Mouse (Mus musculus) Patski (cell line): ENCODE data around the gene Vmn1r232. TPM values are rescaled to one million over a fixed set of nuclear protein-coding genes. Genes with fewer than 3 reads are reported as not detected.

Experiments used
- ATAC-seq: fragments of 100-300 bp; one replicate; pipeline ENCODE4 v1.8.0; 2021
- CTCF ChIA-PET: fragments of 350-600 bp; sonication (Branson Sonifier 250); formaldehyde crosslinking; loops from one replicate; lab custom pipeline; 2022; ENCODE audit warnings: inconsistent platforms; lab: Charles Lee
- POLR2A ChIA-PET: fragments of 350-600 bp; sonication (Branson Sonifier 250); formaldehyde crosslinking; loops from one replicate; lab custom pipeline; 2022; ENCODE audit warnings: antibody characterized with exemption, inconsistent platforms; lab: Charles Lee
- DNase-seq: peaks from one replicate; pipeline ENCODE4 v3.0.0-alpha.2; 2011; ENCODE audit warnings: low read depth, low spot score
- H3K27me3 ChIP-seq: fragments of 371-371 bp; one replicate; pipeline ENCODE4 v1.5.1; 2021
- CTCF ChIP-seq: fragments of 100-300 bp; IDR thresholded peaks from one replicate; pipeline ENCODE4 v1.5.1; 2021
- in situ Hi-C: fragments of 300-500 bp; cut with MboI; formaldehyde crosslinking; loops from 3 replicates; pipeline ENCODE4 v1.11.1; 2018; ENCODE audit warnings: low pct_unique_long_range_greater_than_20kb, mixed read lengths
- polyA plus RNA-seq: library from polyadenylated mRNA; unstranded; gene quantifications from one replicate; pipeline ENCODE4 v1.2.3, GENCODE M21; 2021

The Vmn1r232 gene
- not detected for polyA plus RNA-seq

DNA sequence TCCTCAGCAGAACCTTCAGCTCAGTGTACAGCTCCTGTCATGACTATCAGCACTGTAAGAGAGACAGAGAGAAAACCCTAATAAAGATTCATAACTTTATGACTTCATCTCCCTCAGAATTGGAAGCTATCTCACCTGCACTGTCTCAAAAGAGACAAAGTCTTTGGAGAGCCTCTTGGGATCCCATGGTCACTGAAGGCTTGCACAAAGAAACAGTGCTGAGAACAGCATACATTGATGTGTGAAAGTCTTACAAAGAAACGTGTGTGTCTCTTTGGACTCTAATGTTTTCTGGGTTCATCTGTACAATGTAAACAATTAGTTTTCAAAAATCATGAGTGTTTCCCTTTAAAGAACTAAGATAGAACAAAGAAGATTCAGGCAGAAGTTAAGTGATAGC lies at the start of gene Vmn1r232:
TSS of gene Vmn1r232 (minus strand) at position 101 of the 400 bp plus-strand sequence.
- H3K27me3 ChIP-seq = peaks cover 23% of the 10 kb centered on the region
- CTCF ChIA-PET = no interaction called here
- ATAC-seq = no peak
- in situ Hi-C loops = no loop called here
- POLR2A ChIA-PET = no interaction called here
- no peak for TF ChIP-seq CTCF
- no peak for DNase-seq

DNA sequence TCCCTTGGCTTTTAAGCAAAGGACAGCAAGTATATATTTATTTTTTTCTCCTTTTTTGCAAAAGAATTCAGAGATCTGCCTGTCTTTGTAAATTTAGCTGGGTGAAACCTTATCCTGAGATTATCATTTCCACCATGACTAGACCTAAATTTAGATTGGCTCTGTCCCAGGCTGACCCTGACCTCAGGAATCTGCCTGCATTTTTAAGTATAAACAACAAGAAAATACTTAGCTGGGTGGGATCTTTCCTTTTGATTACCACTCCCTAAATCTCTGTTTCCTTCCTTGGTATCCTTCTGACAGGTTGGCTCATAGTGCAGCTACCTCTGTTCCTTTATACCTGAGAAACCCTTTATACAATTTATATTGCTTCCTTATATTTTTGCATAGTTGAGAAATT lies 47.2 kb upstream of the Vmn1r232 start:
- CTCF ChIA-PET = no interaction called here
- TF ChIP-seq CTCF = no peak
- DNase-seq (no peak), ATAC-seq (no peak)
- H3K27me3 ChIP-seq = no peaks in the 10 kb centered on the region
- POLR2A ChIA-PET = interaction anchor here (0.9 kb wide), 1 partner anchor 10 kb away, joined by 3 read pairs; no protein-coding TSS in a partner anchor
- in situ Hi-C loops = no loop called here

DNA sequence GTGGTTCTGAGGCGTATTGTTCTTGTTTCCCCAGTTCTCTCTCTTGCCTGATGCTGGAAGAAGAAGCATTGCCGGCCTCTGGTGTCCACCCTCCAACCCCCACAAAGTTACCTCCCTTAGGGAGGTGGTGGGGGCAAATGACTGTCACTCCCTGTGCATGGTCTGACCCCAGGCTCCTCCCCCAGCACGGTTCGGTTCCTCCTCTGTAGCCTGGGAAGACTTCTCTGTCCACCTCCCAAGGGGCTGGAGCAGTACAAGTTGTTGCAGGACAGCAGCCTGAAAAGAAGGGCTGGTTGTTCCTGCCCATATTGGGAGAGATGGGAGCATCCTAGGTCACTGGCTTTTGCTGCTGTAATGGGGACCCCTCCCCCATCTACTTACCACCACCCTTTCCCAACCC lies 45.9 kb upstream of the Vmn1r232 start:
- DNase-seq (no peak), ATAC-seq (no peak)
- CTCF ChIA-PET = no interaction called here
- in situ Hi-C loops = no loop called here
- no peaks in the 10 kb centered on the region for H3K27me3 ChIP-seq
- TF ChIP-seq CTCF = no peak
- POLR2A ChIA-PET = no interaction called here

DNA sequence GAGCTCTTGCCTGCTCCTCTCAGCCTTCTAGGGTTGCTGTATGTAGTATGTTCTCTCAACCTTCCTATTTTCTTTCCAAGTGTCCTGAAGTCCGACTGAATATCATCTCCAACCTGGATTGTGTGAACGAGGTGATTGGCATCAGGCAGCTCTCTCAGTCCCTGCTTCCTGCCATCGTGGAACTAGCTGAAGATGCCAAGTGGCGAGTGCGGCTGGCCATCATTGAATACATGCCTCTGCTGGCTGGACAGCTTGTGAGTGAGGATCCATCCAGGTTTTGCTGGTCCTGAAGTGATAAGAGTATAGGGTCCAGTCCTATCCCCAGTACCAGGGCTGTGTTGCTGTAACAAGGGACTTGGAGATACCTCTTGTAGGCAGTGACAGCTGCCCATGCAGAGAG lies 40.9 kb upstream of the Vmn1r232 start:
- TF ChIP-seq CTCF = no peak
- in situ Hi-C loops = loop anchor here (5.0 kb wide), 1 partner anchor 47 kb away; the partner anchor contains the start of gene Zfp160

DNA sequence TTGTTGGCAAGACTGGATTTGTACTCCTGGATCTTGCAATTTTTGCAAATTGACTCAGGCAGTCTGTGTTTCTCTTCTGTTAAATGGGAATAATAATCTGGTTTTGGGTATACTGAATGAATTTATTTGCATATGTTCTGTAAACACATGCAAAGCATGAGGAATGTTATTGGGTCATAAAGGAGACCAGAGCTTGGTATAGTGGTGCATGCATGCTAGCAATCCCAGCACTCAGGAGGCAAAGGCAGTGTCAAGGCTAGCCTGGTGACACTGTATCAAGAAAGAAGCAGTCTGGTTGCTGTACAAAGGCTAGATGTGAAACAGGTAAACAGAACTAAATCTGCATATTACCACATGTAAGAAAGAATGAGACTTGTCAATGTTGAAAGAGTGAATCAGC lies 27.1 kb upstream of the Vmn1r232 start:
- no peaks in the 10 kb centered on the region for H3K27me3 ChIP-seq
- POLR2A ChIA-PET = interaction anchor here (1.7 kb wide), 1 partner anchor 8 kb away, joined by 4 read pairs; no protein-coding TSS in a partner anchor
- no peak for DNase-seq
- CTCF ChIA-PET = no interaction called here
- in situ Hi-C loops = no loop called here
- no peak for TF ChIP-seq CTCF
- no peak for ATAC-seq

More for the DNA sequence above, 40.9 kb upstream of the Vmn1r232 start:
- ATAC-seq (no peak), DNase-seq (no peak)
- H3K27me3 ChIP-seq = no peaks in the 10 kb centered on the region
- ChIA-PET POLR2A (no interaction called here), CTCF (no interaction called here)

DNA sequence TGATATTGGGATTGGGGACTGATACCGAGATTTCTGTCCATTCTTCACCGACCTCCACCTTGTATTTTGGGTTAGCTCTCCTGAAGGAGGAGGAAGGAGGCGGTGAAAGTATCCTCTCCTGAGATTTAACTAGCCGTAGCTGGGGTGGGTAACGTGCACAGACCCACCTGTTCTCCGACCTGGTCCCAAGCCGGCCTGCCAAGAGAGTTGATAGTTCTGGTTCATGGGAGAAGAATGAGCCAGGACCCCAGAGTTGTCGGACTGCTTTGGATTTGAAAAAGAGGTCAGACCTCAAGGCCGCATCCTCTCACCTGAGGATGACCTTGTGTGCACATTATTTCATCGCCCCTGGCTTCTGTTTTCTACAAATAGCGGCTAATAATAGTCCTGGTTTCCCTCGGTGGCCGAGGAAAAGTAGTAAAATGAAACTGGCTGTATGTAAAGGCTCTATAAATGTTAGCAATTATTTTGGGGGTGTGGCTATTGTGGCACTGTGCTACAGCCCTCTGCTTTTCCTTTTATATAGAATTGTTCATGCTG lies 26.6 kb upstream of the Vmn1r232 start:
- ATAC-seq = no peak
- in situ Hi-C loops = no loop called here

DNA sequence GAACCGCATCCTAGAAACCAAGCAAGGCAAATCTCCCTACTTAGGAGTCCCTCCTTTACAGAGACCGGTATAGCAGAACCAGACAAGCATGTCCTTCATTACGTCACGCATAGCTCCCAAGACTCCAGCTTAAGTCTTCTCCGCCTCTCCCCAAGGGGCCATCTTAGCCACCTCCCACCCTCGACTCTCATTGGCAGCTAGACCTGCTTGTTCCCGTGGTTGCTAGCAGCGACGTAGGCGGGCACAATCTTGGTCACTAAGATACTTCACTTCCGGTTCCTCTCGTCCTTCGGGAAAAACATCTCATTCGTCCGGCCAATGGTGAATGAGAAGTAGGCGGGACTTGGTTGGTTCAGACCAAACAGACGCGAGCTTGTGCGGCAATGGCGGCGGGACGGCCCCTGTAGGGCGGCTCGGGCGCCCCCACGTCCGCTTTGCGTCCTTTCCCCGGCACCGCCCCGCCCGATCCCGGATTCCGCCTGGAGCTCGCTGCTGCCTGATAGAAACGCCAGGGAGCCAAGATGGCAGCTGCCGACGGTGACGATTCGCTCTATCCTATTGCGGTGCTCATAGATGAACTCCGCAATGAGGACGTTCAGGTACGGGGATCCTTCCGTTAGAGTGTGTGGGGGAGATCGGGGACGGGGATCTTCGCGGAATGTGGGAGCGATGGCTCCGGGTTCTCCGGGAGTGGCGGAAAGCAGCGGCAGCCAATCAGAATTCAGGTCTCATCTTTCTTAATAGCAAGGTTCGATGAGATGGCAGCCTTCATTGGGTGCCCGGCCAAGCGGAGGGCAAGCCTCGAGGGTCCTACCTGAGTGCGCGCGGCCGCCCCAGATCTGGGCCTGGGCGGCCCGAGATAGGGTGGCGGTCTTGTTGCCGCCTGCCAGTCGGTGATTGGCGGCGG lies 25.7 kb upstream of the Vmn1r232 start, which contains the start of gene Ppp2r1a:
TSS of gene Ppp2r1a (plus strand) at position 327 of the 907 bp plus-strand sequence.
- H3K27me3 ChIP-seq = no peaks in the 10 kb centered on the region
- ChIA-PET CTCF (no interaction called here), POLR2A (interaction anchor here (0.6 to 1.7 kb wide), 3 partner anchors 9 to 70 kb away, joined by 3 to 4 read pairs (median 3); partner anchors contain the start of gene Zfp160)
- DNase-seq (peak; percentile 98), ATAC-seq (peak; percentile 98)
- no peak for TF ChIP-seq CTCF
- in situ Hi-C loops = no loop called here

More for the DNA sequence above, 26.6 kb upstream of the Vmn1r232 start:
- TF ChIP-seq CTCF = no peak
- POLR2A ChIA-PET = interaction anchor here (1.7 kb wide), 1 partner anchor 9 kb away, joined by 4 read pairs; no protein-coding TSS in a partner anchor
- no peaks in the 10 kb centered on the region for H3K27me3 ChIP-seq
- CTCF ChIA-PET = no interaction called here
- DNase-seq = no peak

DNA sequence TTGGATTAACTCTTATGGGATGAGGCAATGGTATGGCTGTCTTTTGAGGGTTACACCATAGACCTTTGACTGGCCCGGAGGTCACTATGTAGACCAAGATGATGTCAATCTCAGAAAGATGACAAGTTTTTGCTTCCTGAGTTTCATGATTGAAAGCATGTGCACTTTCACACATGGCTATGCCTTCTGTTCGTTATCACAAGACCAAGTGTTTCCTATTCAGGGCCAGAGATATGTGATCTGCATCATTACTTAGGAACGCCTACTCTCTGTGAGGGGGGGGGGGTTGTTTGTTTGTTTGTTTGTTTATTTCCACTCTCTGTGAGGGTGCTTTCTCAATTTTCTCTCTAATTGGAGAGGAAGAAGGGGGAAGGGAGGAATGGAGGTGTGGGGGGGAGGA lies 24.7 kb upstream of the Vmn1r232 start:
- POLR2A ChIA-PET = interaction anchor here (1.6 kb wide), 1 partner anchor 65 kb away, joined by 3 read pairs; the partner anchor contains the start of gene Zfp160
- TF ChIP-seq CTCF = no peak
- in situ Hi-C loops = no loop called here
- CTCF ChIA-PET = no interaction called here
- no peak for DNase-seq
- H3K27me3 ChIP-seq = peaks cover 5% of the 10 kb centered on the region
- no peak for ATAC-seq

DNA sequence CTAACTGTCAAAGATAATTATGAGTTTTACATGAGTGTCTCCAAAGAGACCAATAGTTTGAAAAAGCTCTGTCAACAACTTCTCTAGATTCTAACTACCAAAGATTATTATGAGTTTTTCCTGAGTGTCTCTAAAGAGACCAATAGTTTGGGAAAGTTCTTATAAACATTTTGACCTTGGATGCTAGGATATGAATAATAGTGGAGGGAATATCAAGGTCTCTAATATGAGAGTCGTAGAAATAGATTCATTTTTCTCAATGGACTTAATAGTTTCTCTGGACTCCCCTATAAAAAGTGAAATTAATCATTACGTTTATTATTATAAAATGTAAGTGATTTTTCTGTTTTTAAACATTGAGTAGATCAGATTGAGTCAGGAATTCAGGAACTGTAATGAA lies 14.5 kb downstream of the Vmn1r232 start, which contains the start of gene Vmn1r231:
TSS of gene Vmn1r231 (minus strand) at position 101 of the 400 bp plus-strand sequence.
- in situ Hi-C loops = no loop called here
- ATAC-seq = no peak
- DNase-seq = no peak
- ChIA-PET CTCF (no interaction called here), POLR2A (no interaction called here)
- TF ChIP-seq CTCF = no peak
- peaks cover 11% of the 10 kb centered on the region for H3K27me3 ChIP-seq

Other genes with a start within 250 kb of the Vmn1r232 start
- not detected for gene Vmn1r226, start 236.9 kb downstream of the Vmn1r232 start, polyA plus RNA-seq
- not detected for gene Vmn1r227, start 189.9 kb downstream of the Vmn1r232 start, polyA plus RNA-seq
- gene Vmn1r228, start 133.6 kb downstream of the Vmn1r232 start, polyA plus RNA-seq = not detected
- not detected for gene Vmn1r229, start 108.2 kb downstream of the Vmn1r232 start, polyA plus RNA-seq
- gene Vmn1r230, start 79.3 kb downstream of the Vmn1r232 start, polyA plus RNA-seq = not detected
- gene Vmn1r231, start 14.6 kb downstream of the Vmn1r232 start, polyA plus RNA-seq = not detected
- gene Ppp2r1a, start 25.6 kb upstream of the Vmn1r232 start, polyA plus RNA-seq = 347 TPM
- not detected for gene Vmn1r233, start 76.8 kb upstream of the Vmn1r232 start, polyA plus RNA-seq
- 22.2 TPM for gene Zfp160, start 89.2 kb upstream of the Vmn1r232 start, polyA plus RNA-seq